1 mouse cellular context compared by ENCODE assay signal in genomic region chr6:115440231-115441006, GRCm38 (mm10).
TF ChIP-seq lines count a peak whose summit lies in the region.

No protein-coding gene starts in this region.

TF ChIP-seq in MEL, 35 proteins besides CTCF, POLR2A, EP300 and RAD21 (continued from another document):
- TF ChIP-seq SIN3A (IDR thresholded peaks at IDR 0.05; ENCODE audit: low read length) (peak; percentile 83), KAT2A (conservative IDR thresholded peaks at IDR 0.05; ENCODE audit: low read depth, low read length) (0 out of 2 replicates have a peak, but pooled peaks have one; percentile 19), GATA1 (IDR thresholded peaks at IDR 0.05; ENCODE audit: low read depth, low read length) (peak; percentile 94), E2F4 (IDR thresholded peaks at IDR 0.05; ENCODE audit: borderline replicate concordance, low read depth, low read length) (no peak), SMC3 (IDR thresholded peaks at IDR 0.05; ENCODE audit: low read depth, low read length) (no peak), MAX (IDR thresholded peaks at IDR 0.05; ENCODE audit: low read length) (no peak), NRF1 (IDR thresholded peaks at IDR 0.05; ENCODE audit: insufficient read depth, low read depth, low read length, poor library complexity, severe bottlenecking) (no peak), JUND (IDR thresholded peaks at IDR 0.05; ENCODE audit: low read depth, low read length) (no peak), USF2 (IDR thresholded peaks at IDR 0.05; ENCODE audit: borderline replicate concordance in 1 of 2, insufficient read depth in 1 of 2, low read depth in 1 of 2, low read length in 2 of 2) (no peak), MAZ (IDR thresholded peaks at IDR 0.05; ENCODE audit: low read depth, low read length) (no peak), RCOR1 (IDR thresholded peaks at IDR 0.05; ENCODE audit: low read depth, low read length) (peak; percentile 82), MYC (IDR thresholded peaks at IDR 0.05; ENCODE audit: low read depth, low read length) (peak; percentile 60), POLR2AphosphoS2 (IDR thresholded peaks at IDR 0.05; ENCODE audit: low read length) (no peak), GABPA (IDR thresholded peaks at IDR 0.05; ENCODE audit: low read depth, low read length) (no peak), ZNF384 (IDR thresholded peaks at IDR 0.05; ENCODE audit: low read depth, low read length) (no peak), TCF12 (IDR thresholded peaks at IDR 0.05; ENCODE audit: low read depth, low read length) (peak; percentile 91), MAFK (IDR thresholded peaks at IDR 0.05; ENCODE audit: borderline replicate concordance, low read depth, low read length) (peak; percentile 72; the same call in 1 of the 2 replicates)
